Mouse (Mus musculus): ENCODE measurements around the gene Ppard.
"Not testable (repeated sequence)": the region's sequence is repeated elsewhere in the genome, so short reads cannot be mapped to it uniquely, and the experiment has no call there.

The Ppard gene

GRCm38 (mm10) chr17:28313880-28314225 is 81.4 kb downstream of the Ppard start:
- DNase-seq (ENCODE audit: low read depth, low spot score): no peak

DNA sequence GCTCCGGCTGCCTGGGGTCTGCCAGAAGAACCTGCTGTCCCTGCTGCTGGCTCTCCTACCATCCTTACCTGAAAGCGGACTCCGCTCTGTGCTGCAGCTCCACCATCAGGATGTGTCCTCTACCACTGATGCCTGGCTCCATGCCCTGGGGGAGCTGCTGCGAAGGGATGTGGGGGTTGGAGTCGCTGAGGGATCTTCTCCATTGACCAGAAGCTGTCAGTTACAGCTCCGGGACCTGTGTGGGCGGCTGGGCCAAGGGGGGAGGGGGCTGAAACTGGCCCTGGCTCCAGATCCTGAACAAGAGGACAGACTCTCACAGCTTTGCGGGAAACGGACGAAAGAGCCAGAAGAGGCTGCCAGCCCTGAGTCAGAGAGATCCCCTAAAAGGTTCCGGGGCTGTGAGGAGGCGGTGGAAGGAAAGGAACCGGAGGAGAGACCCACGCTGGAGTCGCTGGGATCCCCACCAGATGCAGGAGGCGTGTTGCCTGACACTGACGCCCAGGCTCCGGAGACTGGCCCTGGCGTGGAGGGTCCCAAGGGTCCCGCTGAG is 83.2 kb downstream of the Ppard start:
- no peak for DNase-seq (ENCODE audit: low read depth, low spot score)

DNA sequence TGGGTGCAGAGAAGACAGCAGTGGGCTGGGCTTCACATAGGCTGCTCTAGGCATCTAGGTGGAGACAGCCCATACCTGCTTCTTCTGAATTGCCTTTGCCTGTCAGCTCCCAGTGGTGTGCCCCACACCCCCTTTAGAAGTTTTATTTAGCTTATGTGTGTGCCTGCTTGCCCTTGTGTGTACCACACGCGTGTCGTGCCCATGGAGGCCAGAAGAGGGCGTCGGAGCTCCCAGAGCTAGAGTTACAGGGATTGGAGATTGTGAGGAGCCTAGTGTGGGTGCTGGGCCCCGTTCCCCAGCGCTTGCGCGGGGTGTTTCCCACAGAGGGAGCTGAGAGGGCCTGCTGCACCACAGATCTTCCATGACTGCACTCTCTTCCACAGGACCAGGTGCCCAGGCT is 84.0 kb downstream of the Ppard start:
- DNase-seq (ENCODE audit: low read depth, low spot score): no peak

GRCm38 (mm10) chr17:28317091-28317490 is 84.6 kb downstream of the Ppard start:
- DNase-seq (ENCODE audit: low read depth, low spot score): no peak

DNA sequence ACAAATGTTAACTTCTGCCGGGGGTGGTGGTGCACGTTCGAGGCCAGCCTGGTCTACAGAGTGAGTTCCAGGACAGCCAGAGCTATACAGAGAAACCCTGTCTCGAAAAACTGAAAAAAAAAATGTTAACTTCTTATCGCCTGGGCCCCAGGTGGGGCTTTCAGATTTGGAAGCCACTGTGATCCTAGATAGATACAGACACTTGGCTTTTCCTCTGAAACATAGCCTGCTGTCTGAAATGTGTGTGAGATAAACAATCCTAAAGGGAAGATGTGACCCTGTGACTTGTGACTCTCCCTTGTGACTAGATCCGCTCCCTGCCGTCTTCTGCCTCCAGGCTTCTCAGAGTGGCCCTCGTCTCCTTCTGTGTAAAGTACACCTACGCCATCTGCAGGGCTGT is 85.2 kb downstream of the Ppard start:
- DNase-seq (ENCODE audit: low read depth, low spot score): no peak

DNA sequence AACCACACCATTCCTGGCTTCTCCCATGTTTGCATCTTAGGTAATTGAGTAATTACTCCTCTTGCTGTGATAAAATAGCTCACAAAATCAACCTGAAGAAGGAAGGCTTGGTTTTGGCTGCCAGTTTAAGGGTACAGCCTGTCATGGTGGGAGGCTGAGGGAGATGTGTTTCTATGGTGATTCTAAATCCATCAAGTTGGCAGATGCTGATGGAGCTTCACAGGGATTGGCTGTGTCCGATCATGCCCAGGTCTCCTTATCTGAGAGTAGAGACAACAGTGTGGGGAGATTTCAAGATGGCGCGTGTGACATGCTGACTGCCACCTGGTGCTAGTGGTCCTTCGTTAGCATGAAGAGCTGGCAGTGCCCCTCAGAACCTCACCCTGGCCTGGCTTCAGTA is 89.2 kb downstream of the Ppard start:
- no peak for DNase-seq (ENCODE audit: low read depth, low spot score)

GRCm38 (mm10) chr17:28323786-28324185 is 91.3 kb downstream of the Ppard start:
- DNase-seq (ENCODE audit: low read depth, low spot score): no peak

GRCm38 (mm10) chr17:28324416-28324815 is 91.9 kb downstream of the Ppard start:
- DNase-seq (ENCODE audit: low read depth, low spot score): not testable (repeated sequence)

DNA sequence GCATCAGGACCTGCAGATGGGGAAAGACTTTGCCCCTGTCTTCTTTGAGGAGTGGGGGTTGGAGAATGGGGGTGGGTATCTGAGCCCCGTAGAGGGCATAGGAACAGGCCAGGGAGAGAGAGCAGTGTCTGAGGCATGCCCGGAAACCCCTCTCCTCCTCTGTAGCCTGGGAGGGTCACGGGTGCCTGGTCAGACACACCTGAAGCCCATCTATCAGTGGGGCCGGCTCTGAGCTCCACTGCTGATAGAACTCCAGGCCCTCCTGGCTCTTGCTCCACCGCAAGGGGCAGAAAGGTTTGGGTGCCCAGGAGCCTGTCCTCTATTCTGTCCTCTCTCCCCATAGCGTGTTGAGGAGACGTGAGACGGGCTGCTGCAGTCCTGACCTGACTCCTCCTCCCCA is 93.3 kb downstream of the Ppard start:
- DNase-seq (ENCODE audit: low read depth, low spot score): no peak

DNA sequence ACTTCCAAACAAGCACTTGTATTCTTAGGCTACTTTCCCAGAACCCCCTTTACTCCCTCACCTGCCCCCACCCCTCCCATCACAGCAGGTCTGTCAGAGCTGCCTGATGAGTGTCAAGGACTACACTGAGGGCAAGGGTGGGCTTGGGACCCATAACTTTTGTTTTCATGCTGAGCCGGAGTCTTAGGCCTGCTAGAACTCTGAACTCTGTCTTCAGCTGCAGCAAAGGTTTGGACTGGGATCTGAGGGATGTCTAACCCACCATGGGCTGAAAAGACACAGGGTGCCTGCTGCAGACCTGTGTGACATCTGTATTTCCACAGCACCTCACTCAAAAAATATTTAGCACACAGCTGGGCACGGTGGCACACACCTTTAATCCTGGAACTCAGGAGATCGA is 94.5 kb downstream of the Ppard start:
- no peak for DNase-seq (ENCODE audit: low read depth, low spot score)

DNA sequence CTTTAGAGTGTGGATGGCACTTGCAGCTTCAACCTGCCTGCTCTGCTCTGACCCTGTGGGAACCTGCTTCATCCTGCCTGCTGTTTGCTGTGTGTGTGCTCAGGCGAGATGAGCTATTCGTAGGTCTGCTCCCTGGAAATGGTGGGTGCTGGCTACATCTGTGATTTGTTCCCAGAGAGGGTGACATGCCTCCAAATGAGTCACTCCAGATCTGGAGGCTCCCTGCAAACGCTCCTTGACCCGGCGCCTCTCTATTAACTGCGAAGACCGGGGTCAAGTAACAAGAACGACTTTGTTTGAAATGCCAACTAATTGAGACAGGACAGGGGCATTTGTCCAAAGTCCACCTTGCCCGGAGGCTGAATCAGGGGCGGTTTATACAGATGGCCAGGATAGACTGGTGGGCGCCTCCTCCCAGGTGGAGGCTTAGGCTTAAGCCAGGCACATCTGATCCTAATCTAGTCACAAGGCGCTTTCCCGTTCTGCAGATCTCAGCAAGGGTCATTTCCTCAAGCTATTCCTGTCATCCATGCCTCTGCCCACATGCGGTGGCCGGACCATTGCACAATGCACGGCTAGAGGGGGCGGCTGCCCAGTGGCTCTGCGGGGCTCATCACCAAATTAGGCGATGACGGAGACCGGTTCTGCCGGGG is 95.3 kb downstream of the Ppard start:
- DNase-seq (ENCODE audit: low read depth, low spot score): no peak

GRCm38 (mm10) chr17:28328366-28328928 is 95.9 kb downstream of the Ppard start, which contains the start of gene Rpl10a:
Rpl10a (plus strand) TSS chr17:28328471.
- peak; percentile 92 for DNase-seq (ENCODE audit: low read depth, low spot score)

GRCm38 (mm10) chr17:28328946-28329345 is 96.4 kb downstream of the Ppard start:
- DNase-seq (ENCODE audit: low read depth, low spot score): no peak

- DNase-seq (ENCODE audit: low read depth, low spot score): no peak
Measured at GRCm38 (mm10) chr17:28329503-28330231, 97.2 kb downstream of the Ppard start.

DNA sequence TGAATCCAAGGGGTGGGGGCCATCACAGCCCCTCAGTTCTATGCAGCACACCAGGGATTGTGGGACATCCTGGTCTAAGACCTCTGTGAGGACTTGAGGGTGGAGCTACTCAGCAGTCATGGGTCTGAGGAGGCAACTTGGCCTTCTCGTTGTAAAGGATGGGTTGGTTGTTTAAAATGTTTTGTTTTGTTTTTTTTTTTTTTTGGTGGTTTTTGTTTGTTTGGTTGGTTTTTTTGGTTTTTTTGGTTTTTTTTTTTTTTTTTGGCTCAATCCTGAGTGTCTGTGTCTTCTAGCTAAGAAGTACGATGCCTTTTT is 97.7 kb downstream of the Ppard start:
- DNase-seq (ENCODE audit: low read depth, low spot score): no peak

- DNase-seq (ENCODE audit: low read depth, low spot score): not testable (repeated sequence)
Measured at GRCm38 (mm10) chr17:28330590-28330989, 98.1 kb downstream of the Ppard start.

GRCm38 (mm10) chr17:28331241-28332112 is 99.0 kb downstream of the Ppard start:
- no peak for DNase-seq (ENCODE audit: low read depth, low spot score)

GRCm38 (mm10) chr17:28332113-28332914 is 99.8 kb downstream of the Ppard start:
- DNase-seq (ENCODE audit: low read depth, low spot score): no peak

GRCm38 (mm10) chr17:28332915-28333546 is 100.5 kb downstream of the Ppard start:
- no peak for DNase-seq (ENCODE audit: low read depth, low spot score)

GRCm38 (mm10) chr17:28335267-28335666 is 102.8 kb downstream of the Ppard start:
- no peak for DNase-seq (ENCODE audit: low read depth, low spot score)

DNA sequence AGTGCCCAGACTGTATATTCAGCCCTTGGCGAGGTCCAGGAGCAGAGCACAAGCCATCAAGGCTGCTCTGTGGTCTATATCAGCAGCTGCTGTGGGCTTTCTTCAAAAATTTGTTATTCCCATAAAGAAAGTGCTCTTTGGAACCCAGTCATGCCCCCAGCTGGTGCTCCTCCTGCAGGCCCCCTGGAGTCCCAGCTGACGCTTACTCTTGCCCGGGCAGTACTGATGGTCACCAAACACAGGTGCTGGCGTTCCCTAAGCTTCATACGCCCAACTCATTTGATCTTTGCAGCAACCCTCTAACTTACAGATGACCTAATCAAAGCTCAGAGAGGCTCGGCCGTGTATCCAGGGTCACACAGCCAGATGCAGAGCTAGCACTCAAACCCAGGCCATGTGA is 105.0 kb downstream of the Ppard start:
- no peak for DNase-seq (ENCODE audit: low read depth, low spot score)
